Mouse (Mus musculus) adrenal gland, postnatal 36 days (tissue): Measurements from ENCODE around the gene Efna2. TPM values are rescaled to one million over a fixed set of nuclear protein-coding genes. Genes with fewer than 3 reads are reported as not detected.
"Not testable (repeated sequence)": the region's sequence is repeated elsewhere in the genome, so short reads cannot be mapped to it uniquely, and the experiment has no call there.

Source experiments
- DNase-seq, 2 experiments: peaks; one replicate each; pipeline ENCODE4 v3.0.0; 2021; ENCODE audit warnings: mixed read lengths in 1 of 2
- total RNA-seq, 2 experiments: library from RNA; stranded (reverse); gene quantifications; 2 replicates each; pipeline ENCODE4 v1.2.3; 2021

The Efna2 gene
- total RNA-seq, 2 experiments from 2014 or later = 2.4 to 3.2 TPM

GRCm38 (mm10) chr10:80154384-80154783, 24.9 kb upstream of the Efna2 start:
- no peak for DNase-seq

- no peak for DNase-seq
Measured at GRCm38 (mm10) chr10:80155277-80155676, 24.0 kb upstream of the Efna2 start.

GRCm38 (mm10) chr10:80156002-80156751, 23.1 kb upstream of the Efna2 start:
- no peak for DNase-seq

GRCm38 (mm10) chr10:80156752-80157053, 22.6 kb upstream of the Efna2 start:
- DNase-seq = peak in 1 of 2 experiments; percentile 51

- DNase-seq = no peak
Measured at GRCm38 (mm10) chr10:80157141-80157929, 21.9 kb upstream of the Efna2 start.

GRCm38 (mm10) chr10:80158307-80158986, 20.8 kb upstream of the Efna2 start:
- DNase-seq = peak; percentile 67 to 78

- DNase-seq = peak; percentile 40 to 73
Measured at GRCm38 (mm10) chr10:80159021-80159560, 20.2 kb upstream of the Efna2 start.

GRCm38 (mm10) chr10:80159561-80160454, 19.5 kb upstream of the Efna2 start:
- DNase-seq = peak; percentile 98 to 99

- DNase-seq = peak; percentile 91 to 93
Measured at GRCm38 (mm10) chr10:80160455-80161371, 18.6 kb upstream of the Efna2 start.

GRCm38 (mm10) chr10:80161522-80162242, 17.6 kb upstream of the Efna2 start:
- DNase-seq = peak; percentile 28 to 43

- no peak for DNase-seq
Measured at GRCm38 (mm10) chr10:80162243-80162608, 17.1 kb upstream of the Efna2 start.

- no peak for DNase-seq
Measured at GRCm38 (mm10) chr10:80162716-80163299, 16.5 kb upstream of the Efna2 start.

- DNase-seq = peak; percentile 84 to 86
Measured at GRCm38 (mm10) chr10:80163721-80164120, 15.6 kb upstream of the Efna2 start.

- DNase-seq = peak in 1 of 2 experiments; percentile 47
Measured at GRCm38 (mm10) chr10:80164161-80164997, 14.9 kb upstream of the Efna2 start.

- peak; percentile 97 for DNase-seq
Measured at GRCm38 (mm10) chr10:80164998-80165344, 14.3 kb upstream of the Efna2 start.

GRCm38 (mm10) chr10:80165392-80166128, 13.7 kb upstream of the Efna2 start, which contains the start of gene Cirbp:
Gene Cirbp, plus strand, starts transcription at chr10:80165985.
- DNase-seq = peak; percentile 76 to 77

- not testable (repeated sequence) for DNase-seq
Measured at GRCm38 (mm10) chr10:80166136-80166535, 13.1 kb upstream of the Efna2 start.
